Mouse (Mus musculus): Measurements from ENCODE around the gene Bcam. TPM values are rescaled to one million over a fixed set of nuclear protein-coding genes. Genes with fewer than 3 reads are reported as not detected.

Bcam gene
- polyA plus RNA-seq, 1 experiment from 2014 or later: 17.6 TPM

DNA sequence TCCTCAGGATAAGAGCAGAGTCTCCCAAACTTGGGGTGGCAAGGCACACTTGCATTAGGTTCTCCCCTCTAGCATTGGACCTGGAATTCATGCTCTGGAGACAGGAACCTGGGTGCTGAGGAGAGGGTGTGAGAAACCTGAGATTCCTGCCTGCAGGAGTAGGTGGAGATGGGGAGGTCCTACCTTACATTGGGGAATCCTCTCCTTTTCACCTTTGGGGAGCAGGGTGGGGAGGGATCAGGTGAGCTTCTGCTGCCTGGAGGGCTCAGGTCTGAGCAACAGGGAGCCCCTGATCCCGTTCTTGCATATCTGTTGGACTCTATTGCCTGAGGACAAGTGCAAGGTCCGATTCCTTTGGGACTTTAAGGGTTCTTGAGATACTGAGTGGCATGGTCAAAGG lies 54.0 kb downstream of the Bcam start:
- Histone ChIP-seq H3K27ac (ENCODE audit: low read depth, low read length) (no peak overlapping the region), H3K4me3 (ENCODE audit: low read depth, low read length) (no peak overlapping the region), H3K4me2 (ENCODE audit: low read depth, low read length, severe bottlenecking) (peak overlapping the region; percentile 50; the same call in 1 of the 2 replicates), H3K9ac (ENCODE audit: low read length) (no peak overlapping the region), H3K4me1 (replicated peaks; ENCODE audit: control insufficient read depth, insufficient read depth, low read length) (peaks cover 4% of the 10 kb centered on the region), H3K9me3 (ENCODE audit: control insufficient read depth, low read length) (peaks cover 7% of the 10 kb centered on the region; the same call in 1 of the 2 replicates), H3K27me3 (ENCODE audit: control insufficient read depth, insufficient read depth, low read length) (no peaks in the 10 kb centered on the region), H3K36me3 (ENCODE audit: control insufficient read depth, insufficient read depth, low read length) (no peaks in the 10 kb centered on the region; the same call in 1 of the 2 replicates)
- WGBS: 75% methylated on average over 2 of the region's 2 CpGs
- ATAC-seq (replicated peaks; ENCODE audit: low FRiP score) (no peak), DNase-seq (ENCODE audit: low spot score) (no peak)

- Histone ChIP-seq H3K4me1 (replicated peaks; ENCODE audit: control insufficient read depth, insufficient read depth, low read length) (peaks cover 4% of the 10 kb centered on the region), H3K27ac (ENCODE audit: low read depth, low read length) (peak overlapping the region; percentile 78), H3K4me2 (ENCODE audit: low read depth, low read length, severe bottlenecking) (peak overlapping the region; percentile 50), H3K36me3 (ENCODE audit: control insufficient read depth, insufficient read depth, low read length) (peaks cover 4% of the 10 kb centered on the region; the same call in 1 of the 2 replicates), H3K9ac (ENCODE audit: low read length) (peak overlapping the region; percentile 45; the same call in 1 of the 2 replicates), H3K4me3 (ENCODE audit: low read depth, low read length) (peak overlapping the region; percentile 21), H3K9me3 (ENCODE audit: control insufficient read depth, low read length) (peaks cover 2% of the 10 kb centered on the region; the same call in 1 of the 2 replicates), H3K27me3 (ENCODE audit: control insufficient read depth, insufficient read depth, low read length) (no peaks in the 10 kb centered on the region)
- WGBS: 7% methylated on average over 18 of the region's 18 CpGs
- DNase-seq (ENCODE audit: low spot score) (no peak), ATAC-seq (replicated peaks; ENCODE audit: low FRiP score) (no peak)
Measured at GRCm38 (mm10) chr7:19716055-19716682, 54.6 kb downstream of the Bcam start.

DNA sequence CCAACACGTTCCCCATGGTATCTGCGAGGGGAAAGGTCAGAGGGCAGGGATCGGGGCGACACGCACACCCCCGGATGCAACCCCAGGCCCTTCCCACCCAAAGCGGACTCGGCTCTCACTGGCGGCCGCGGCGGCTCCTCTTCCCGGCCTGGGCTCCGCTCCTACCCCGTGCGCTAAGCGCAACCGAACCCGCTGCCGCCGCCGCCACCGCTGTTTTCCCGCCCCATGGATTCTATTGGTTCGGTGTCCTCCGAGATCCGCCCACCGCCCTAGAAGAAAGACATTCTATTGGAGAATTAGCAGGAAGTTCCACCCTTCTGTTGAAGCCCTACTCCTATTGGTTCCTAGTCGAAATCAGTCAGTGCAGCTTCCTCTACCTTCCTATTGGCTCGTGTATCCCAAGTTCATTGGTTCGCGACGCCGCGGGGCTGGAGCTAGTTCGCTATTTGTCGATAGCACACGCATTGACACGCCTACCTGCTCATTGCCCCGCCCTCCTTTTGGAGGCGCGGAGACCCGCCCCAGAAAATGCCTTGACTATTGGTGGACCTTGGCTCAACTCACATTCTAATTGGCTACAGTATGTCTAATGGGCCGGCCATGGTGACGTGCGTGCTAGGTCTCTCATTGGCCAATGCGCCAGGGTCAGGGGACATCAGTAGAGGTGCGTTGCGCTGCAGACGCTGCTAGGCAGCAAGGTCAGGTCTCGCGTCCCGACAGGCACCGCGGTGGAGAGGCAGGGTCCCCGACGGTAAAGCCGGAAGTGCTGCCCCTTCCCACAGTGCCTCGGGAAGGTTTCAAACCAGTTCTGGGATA lies 55.4 kb downstream of the Bcam start, which contains the start of gene Tomm40:
Tomm40 (minus strand) TSS at position 200 of the 816 bp plus-strand sequence.
- ATAC-seq (replicated peaks; ENCODE audit: low FRiP score): peak; percentile 99
- WGBS: under 1% methylated on average over 54 of the region's 59 CpGs
- Histone ChIP-seq H3K4me3 (ENCODE audit: low read depth, low read length) (peak within 1 kb of the TSS; percentile 99), H3K9ac (ENCODE audit: low read length) (peak within 1 kb of the TSS; percentile 87), H3K4me1 (replicated peaks; ENCODE audit: control insufficient read depth, insufficient read depth, low read length) (peaks cover 4% of the 10 kb centered on the region), H3K27ac (ENCODE audit: low read depth, low read length) (peak within 1 kb of the TSS; percentile 78), H3K27me3 (ENCODE audit: control insufficient read depth, insufficient read depth, low read length) (no peaks in the 10 kb centered on the region), H3K9me3 (ENCODE audit: control insufficient read depth, low read length) (no peaks in the 10 kb centered on the region), H3K4me2 (ENCODE audit: low read depth, low read length, severe bottlenecking) (peak within 1 kb of the TSS; percentile 87), H3K36me3 (ENCODE audit: control insufficient read depth, insufficient read depth, low read length) (peaks cover 8% of the 10 kb centered on the region; the same call in 1 of the 2 replicates)
- DNase-seq (ENCODE audit: low spot score): peak; percentile 99

DNA sequence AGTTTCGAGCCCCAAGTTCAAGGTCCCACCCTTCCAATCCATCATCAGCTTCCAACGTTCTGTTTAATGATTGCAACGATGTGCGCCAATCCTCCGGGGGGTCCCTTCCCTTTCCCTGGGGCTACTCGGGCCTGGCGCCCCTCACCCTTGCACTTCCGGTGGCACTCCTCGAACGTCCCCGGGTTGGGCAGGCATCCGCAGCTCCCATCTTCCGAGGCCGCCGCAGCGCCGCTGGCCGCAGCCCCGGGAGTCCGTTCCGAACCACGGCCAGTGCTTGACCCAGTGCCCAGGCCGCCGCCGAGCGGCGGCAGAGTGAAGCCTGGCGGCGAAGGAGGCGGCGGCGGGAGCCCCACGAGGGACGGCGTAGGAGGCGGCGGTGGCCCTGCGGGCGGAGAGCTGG lies 56.0 kb downstream of the Bcam start:
- Histone ChIP-seq H3K9ac (ENCODE audit: low read length) (peak overlapping the region; percentile 87), H3K4me1 (replicated peaks; ENCODE audit: control insufficient read depth, insufficient read depth, low read length) (peaks cover 4% of the 10 kb centered on the region), H3K9me3 (ENCODE audit: control insufficient read depth, low read length) (no peaks in the 10 kb centered on the region), H3K4me2 (ENCODE audit: low read depth, low read length, severe bottlenecking) (peak overlapping the region; percentile 87), H3K36me3 (ENCODE audit: control insufficient read depth, insufficient read depth, low read length) (peaks cover 9% of the 10 kb centered on the region; the same call in 1 of the 2 replicates), H3K4me3 (ENCODE audit: low read depth, low read length) (peak overlapping the region; percentile 99), H3K27ac (ENCODE audit: low read depth, low read length) (peak overlapping the region; percentile 66; the same call in 1 of the 2 replicates), H3K27me3 (ENCODE audit: control insufficient read depth, insufficient read depth, low read length) (no peaks in the 10 kb centered on the region)
- WGBS: under 1% methylated on average over 39 of the region's 39 CpGs
- no peak for ATAC-seq (replicated peaks; ENCODE audit: low FRiP score)
- DNase-seq (ENCODE audit: low spot score): no peak

- Histone ChIP-seq H3K9ac (ENCODE audit: low read length) (no peak overlapping the region), H3K4me2 (ENCODE audit: low read depth, low read length, severe bottlenecking) (no peak overlapping the region), H3K4me3 (ENCODE audit: low read depth, low read length) (no peak overlapping the region), H3K4me1 (replicated peaks; ENCODE audit: control insufficient read depth, insufficient read depth, low read length) (peaks cover 4% of the 10 kb centered on the region), H3K9me3 (ENCODE audit: control insufficient read depth, low read length) (no peaks in the 10 kb centered on the region), H3K36me3 (ENCODE audit: control insufficient read depth, insufficient read depth, low read length) (peaks cover 9% of the 10 kb centered on the region; the same call in 1 of the 2 replicates), H3K27me3 (ENCODE audit: control insufficient read depth, insufficient read depth, low read length) (no peaks in the 10 kb centered on the region), H3K27ac (ENCODE audit: low read depth, low read length) (no peak overlapping the region)
- 87% methylated on average over 9 of the region's 9 CpGs for WGBS
- DNase-seq (ENCODE audit: low spot score) (no peak), ATAC-seq (replicated peaks; ENCODE audit: low FRiP score) (no peak)
Measured at GRCm38 (mm10) chr7:19713598-19713997, 57.2 kb downstream of the Bcam start.

DNA sequence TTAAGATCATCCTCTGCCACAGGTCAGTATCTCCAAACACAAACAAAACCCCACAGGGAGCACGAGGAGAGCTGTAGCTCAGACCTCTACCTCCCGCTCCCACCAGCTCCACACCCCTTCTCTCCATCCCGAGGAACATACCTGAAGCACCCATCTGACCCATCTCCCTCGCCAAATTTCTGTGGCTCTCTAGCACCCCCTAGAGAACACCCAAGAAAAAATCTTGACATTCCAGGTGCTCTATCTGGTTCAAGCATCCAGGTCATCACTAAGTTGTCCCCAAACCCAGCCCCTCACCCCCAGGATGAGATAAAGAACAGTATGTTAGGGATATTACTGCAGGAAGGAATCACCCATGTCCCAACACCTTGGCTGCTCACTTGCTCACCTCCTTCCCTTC lies 57.6 kb downstream of the Bcam start:
- ATAC-seq (replicated peaks; ENCODE audit: low FRiP score) (no peak), DNase-seq (ENCODE audit: low spot score) (no peak)
- Histone ChIP-seq H3K4me1 (replicated peaks; ENCODE audit: control insufficient read depth, insufficient read depth, low read length) (peaks cover 4% of the 10 kb centered on the region), H3K27me3 (ENCODE audit: control insufficient read depth, insufficient read depth, low read length) (no peaks in the 10 kb centered on the region), H3K36me3 (ENCODE audit: control insufficient read depth, insufficient read depth, low read length) (peaks cover 9% of the 10 kb centered on the region; the same call in 1 of the 2 replicates), H3K9ac (ENCODE audit: low read length) (no peak overlapping the region), H3K4me2 (ENCODE audit: low read depth, low read length, severe bottlenecking) (no peak overlapping the region), H3K9me3 (ENCODE audit: control insufficient read depth, low read length) (no peaks in the 10 kb centered on the region), H3K4me3 (ENCODE audit: low read depth, low read length) (no peak overlapping the region), H3K27ac (ENCODE audit: low read depth, low read length) (no peak overlapping the region)
- 58% methylated on average over 4 of the region's 4 CpGs for WGBS

- 84% methylated on average over 4 of the region's 4 CpGs for WGBS
- Histone ChIP-seq H3K4me3 (ENCODE audit: low read depth, low read length) (no peak overlapping the region), H3K27ac (ENCODE audit: low read depth, low read length) (no peak overlapping the region), H3K27me3 (ENCODE audit: control insufficient read depth, insufficient read depth, low read length) (no peaks in the 10 kb centered on the region), H3K9me3 (ENCODE audit: control insufficient read depth, low read length) (no peaks in the 10 kb centered on the region), H3K4me2 (ENCODE audit: low read depth, low read length, severe bottlenecking) (no peak overlapping the region), H3K4me1 (replicated peaks; ENCODE audit: control insufficient read depth, insufficient read depth, low read length) (peaks cover 4% of the 10 kb centered on the region), H3K9ac (ENCODE audit: low read length) (no peak overlapping the region), H3K36me3 (ENCODE audit: control insufficient read depth, insufficient read depth, low read length) (peaks cover 9% of the 10 kb centered on the region; the same call in 1 of the 2 replicates)
- DNase-seq (ENCODE audit: low spot score): no peak
- ATAC-seq (replicated peaks; ENCODE audit: low FRiP score): no peak
Measured at GRCm38 (mm10) chr7:19712414-19712813, 58.4 kb downstream of the Bcam start.

DNA sequence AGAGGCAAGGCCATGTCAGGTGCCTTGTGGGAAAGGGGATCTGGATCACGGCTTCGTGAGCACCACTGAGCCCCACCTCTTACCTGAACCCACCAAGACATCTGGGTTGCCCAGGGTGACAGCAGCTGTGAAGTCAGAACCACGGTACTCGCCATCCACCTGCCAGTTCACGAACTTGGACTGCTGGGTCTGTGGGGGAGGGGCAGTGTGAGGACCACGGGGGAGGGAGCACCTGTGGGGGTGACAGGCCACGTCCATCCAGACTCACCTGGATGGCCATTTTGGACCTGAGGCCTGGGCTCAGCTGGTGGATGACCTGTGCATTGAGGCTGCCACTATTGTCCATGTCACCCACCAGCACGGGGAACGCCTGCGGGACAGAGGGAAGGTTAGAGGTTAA lies 60.2 kb downstream of the Bcam start:
- Histone ChIP-seq H3K36me3 (ENCODE audit: control insufficient read depth, insufficient read depth, low read length) (peaks cover 9% of the 10 kb centered on the region; the same call in 1 of the 2 replicates), H3K9ac (ENCODE audit: low read length) (no peak overlapping the region), H3K27ac (ENCODE audit: low read depth, low read length) (no peak overlapping the region), H3K4me1 (replicated peaks; ENCODE audit: control insufficient read depth, insufficient read depth, low read length) (peaks cover 4% of the 10 kb centered on the region), H3K9me3 (ENCODE audit: control insufficient read depth, low read length) (no peaks in the 10 kb centered on the region), H3K27me3 (ENCODE audit: control insufficient read depth, insufficient read depth, low read length) (no peaks in the 10 kb centered on the region), H3K4me3 (ENCODE audit: low read depth, low read length) (no peak overlapping the region), H3K4me2 (ENCODE audit: low read depth, low read length, severe bottlenecking) (no peak overlapping the region)
- ATAC-seq (replicated peaks; ENCODE audit: low FRiP score) (no peak), DNase-seq (ENCODE audit: low spot score) (no peak)
- WGBS: 92% methylated on average over 10 of the region's 10 CpGs

Data from forebrain, embryonic 11.5 days (tissue).